Mouse (Mus musculus): ENCODE data around the gene Bean1. TPM values are rescaled to one million over a fixed set of nuclear protein-coding genes. Genes with fewer than 3 reads are reported as not detected.

The Bean1 gene
- polyA plus RNA-seq, 1 experiment from 2014 or later = not detected

GRCm38 (mm10) chr8:104190777-104191468 is 20.7 kb downstream of the Bean1 start:
- Histone ChIP-seq H3K79me2 (ENCODE audit: inconsistent target) (no peaks in the 10 kb centered on the region), H3K27ac (no peak overlapping the region), H3K4me3 (ENCODE audit: inconsistent target) (no peak overlapping the region), H3K36me3 (ENCODE audit: inconsistent target) (no peaks in the 10 kb centered on the region)
- 89% methylated on average over 6 of the region's 6 CpGs for WGBS (ENCODE audit: missing documents)

GRCm38 (mm10) chr8:104191496-104191895 is 21.3 kb downstream of the Bean1 start:
- H3K27ac ChIP-seq = no peak overlapping the region
- WGBS (ENCODE audit: missing documents) = 48% methylated on average over 11 of the region's 11 CpGs
- H3K36me3 ChIP-seq (ENCODE audit: inconsistent target) = no peaks in the 10 kb centered on the region
- H3K4me3 ChIP-seq (ENCODE audit: inconsistent target) = no peak overlapping the region
- no peaks in the 10 kb centered on the region for H3K79me2 ChIP-seq (ENCODE audit: inconsistent target)

- Histone ChIP-seq H3K79me2 (ENCODE audit: inconsistent target) (no peaks in the 10 kb centered on the region), H3K27ac (no peak overlapping the region), H3K36me3 (ENCODE audit: inconsistent target) (no peaks in the 10 kb centered on the region), H3K4me3 (ENCODE audit: inconsistent target) (no peak overlapping the region)
- 16% methylated on average over 5 of the region's 5 CpGs for WGBS (ENCODE audit: missing documents)
Measured at GRCm38 (mm10) chr8:104199802-104200201, 29.6 kb downstream of the Bean1 start.

DNA sequence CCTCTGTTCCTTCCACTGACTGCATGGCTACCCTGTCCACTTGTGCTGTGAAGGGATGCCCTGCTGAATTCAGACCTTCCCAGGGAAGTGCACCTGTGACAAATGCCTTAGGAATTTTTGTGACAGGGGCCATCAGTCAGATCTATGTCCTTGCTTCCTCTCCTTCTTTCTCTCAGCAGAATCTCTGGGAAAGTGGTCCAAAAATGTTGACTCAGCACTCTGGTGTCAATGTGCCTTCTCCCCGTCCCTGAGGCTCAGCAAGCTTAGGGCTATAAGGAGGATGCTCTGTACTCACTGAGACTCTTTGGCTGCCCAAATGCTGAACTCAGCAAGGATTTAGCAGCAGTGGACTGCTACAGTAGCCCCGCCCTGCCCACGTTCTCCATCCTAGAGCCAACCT is 31.4 kb downstream of the Bean1 start:
- Histone ChIP-seq H3K27ac (no peak overlapping the region), H3K36me3 (ENCODE audit: inconsistent target) (no peaks in the 10 kb centered on the region), H3K79me2 (ENCODE audit: inconsistent target) (no peaks in the 10 kb centered on the region), H3K4me3 (ENCODE audit: inconsistent target) (no peak overlapping the region)
- WGBS (ENCODE audit: missing documents) = 89% methylated on average over 3 of the region's 3 CpGs

GRCm38 (mm10) chr8:104202320-104202719 is 32.1 kb downstream of the Bean1 start:
- Histone ChIP-seq H3K27ac (no peak overlapping the region), H3K4me3 (ENCODE audit: inconsistent target) (no peak overlapping the region), H3K36me3 (ENCODE audit: inconsistent target) (no peaks in the 10 kb centered on the region), H3K79me2 (ENCODE audit: inconsistent target) (no peaks in the 10 kb centered on the region)
- 93% methylated on average over 4 of the region's 4 CpGs for WGBS (ENCODE audit: missing documents)

DNA sequence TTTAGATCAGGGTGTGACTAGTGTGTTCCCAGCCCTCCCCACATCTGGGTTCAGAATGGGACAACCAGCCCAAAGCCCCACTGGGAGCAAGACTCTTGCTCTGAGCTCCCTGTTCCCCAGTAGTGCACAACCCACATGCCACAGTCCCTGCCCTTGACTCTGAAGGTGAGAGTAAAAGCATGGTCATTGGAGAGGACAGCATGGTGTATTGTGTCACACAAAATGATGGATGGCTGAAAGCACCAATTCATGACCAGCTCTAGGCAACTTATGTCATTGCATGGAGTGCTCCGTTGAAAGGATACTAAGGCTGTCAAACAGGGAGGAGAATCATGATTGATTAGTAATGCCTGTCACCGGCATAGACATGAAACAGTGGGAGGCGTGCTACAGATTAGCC is 35.0 kb downstream of the Bean1 start:
- WGBS (ENCODE audit: missing documents) = 84% methylated on average over 3 of the region's 3 CpGs
- no peaks in the 10 kb centered on the region for H3K79me2 ChIP-seq (ENCODE audit: inconsistent target)
- H3K36me3 ChIP-seq (ENCODE audit: inconsistent target) = no peaks in the 10 kb centered on the region
- no peak overlapping the region for H3K4me3 ChIP-seq (ENCODE audit: inconsistent target)
- no peak overlapping the region for H3K27ac ChIP-seq

GRCm38 (mm10) chr8:104217601-104218000 is 47.4 kb downstream of the Bean1 start:
- no peak overlapping the region for H3K27ac ChIP-seq
- H3K4me3 ChIP-seq (ENCODE audit: inconsistent target) = no peak overlapping the region
- WGBS (ENCODE audit: missing documents) = 98% methylated on average over 5 of the region's 5 CpGs
- H3K36me3 ChIP-seq (ENCODE audit: inconsistent target) = no peaks in the 10 kb centered on the region
- no peaks in the 10 kb centered on the region for H3K79me2 ChIP-seq (ENCODE audit: inconsistent target)

GRCm38 (mm10) chr8:104219079-104219478 is 48.8 kb downstream of the Bean1 start:
- Histone ChIP-seq H3K36me3 (ENCODE audit: inconsistent target) (no peaks in the 10 kb centered on the region), H3K79me2 (ENCODE audit: inconsistent target) (no peaks in the 10 kb centered on the region), H3K4me3 (ENCODE audit: inconsistent target) (no peak overlapping the region), H3K27ac (no peak overlapping the region)
- 19% methylated on average over 11 of the region's 11 CpGs for WGBS (ENCODE audit: missing documents)

- no peaks in the 10 kb centered on the region for H3K79me2 ChIP-seq (ENCODE audit: inconsistent target)
- no peak overlapping the region for H3K27ac ChIP-seq
- H3K4me3 ChIP-seq (ENCODE audit: inconsistent target) = no peak overlapping the region
- 43% methylated on average over 5 of the region's 5 CpGs for WGBS (ENCODE audit: missing documents)
- no peaks in the 10 kb centered on the region for H3K36me3 ChIP-seq (ENCODE audit: inconsistent target)
Measured at GRCm38 (mm10) chr8:104219806-104220205, 49.6 kb downstream of the Bean1 start.

GRCm38 (mm10) chr8:104227048-104227447 is 56.8 kb downstream of the Bean1 start:
- H3K4me3 ChIP-seq (ENCODE audit: inconsistent target) = no peak overlapping the region
- H3K27ac ChIP-seq = no peak overlapping the region
- WGBS (ENCODE audit: missing documents) = 96% methylated on average over 5 of the region's 5 CpGs
- no peaks in the 10 kb centered on the region for H3K79me2 ChIP-seq (ENCODE audit: inconsistent target)
- peaks cover 63% of the 10 kb centered on the region for H3K36me3 ChIP-seq (ENCODE audit: inconsistent target)

GRCm38 (mm10) chr8:104230377-104230776 is 60.1 kb downstream of the Bean1 start:
- 87% methylated on average over 9 of the region's 9 CpGs for WGBS (ENCODE audit: missing documents)
- Histone ChIP-seq H3K36me3 (ENCODE audit: inconsistent target) (peaks cover 73% of the 10 kb centered on the region), H3K79me2 (ENCODE audit: inconsistent target) (no peaks in the 10 kb centered on the region), H3K27ac (no peak overlapping the region), H3K4me3 (ENCODE audit: inconsistent target) (no peak overlapping the region)

- Histone ChIP-seq H3K27ac (no peak overlapping the region), H3K79me2 (ENCODE audit: inconsistent target) (no peaks in the 10 kb centered on the region; the same call in 1 of the 2 replicates), H3K4me3 (ENCODE audit: inconsistent target) (no peak overlapping the region), H3K36me3 (ENCODE audit: inconsistent target) (peaks cover 74% of the 10 kb centered on the region)
- WGBS (ENCODE audit: missing documents) = 95% methylated on average over 4 of the region's 4 CpGs
Measured at GRCm38 (mm10) chr8:104232039-104232438, 61.8 kb downstream of the Bean1 start.

- Histone ChIP-seq H3K36me3 (ENCODE audit: inconsistent target) (peaks cover 74% of the 10 kb centered on the region), H3K4me3 (ENCODE audit: inconsistent target) (no peak overlapping the region), H3K27ac (peak overlapping the region; percentile 54)
Measured at GRCm38 (mm10) chr8:104232919-104233318, 62.7 kb downstream of the Bean1 start.

GRCm38 (mm10) chr8:104234573-104234972 is 64.3 kb downstream of the Bean1 start:
- Histone ChIP-seq H3K36me3 (ENCODE audit: inconsistent target) (peaks cover 60% of the 10 kb centered on the region), H3K79me2 (ENCODE audit: inconsistent target) (no peaks in the 10 kb centered on the region; the same call in 1 of the 2 replicates)
- WGBS (ENCODE audit: missing documents) = 75% methylated on average over 6 of the region's 6 CpGs

More at GRCm38 (mm10) chr8:104232919-104233318, 62.7 kb downstream of the Bean1 start:
- H3K79me2 ChIP-seq (ENCODE audit: inconsistent target) = no peaks in the 10 kb centered on the region; the same call in 1 of the 2 replicates
- WGBS (ENCODE audit: missing documents) = 14% methylated on average over 5 of the region's 5 CpGs

DNA sequence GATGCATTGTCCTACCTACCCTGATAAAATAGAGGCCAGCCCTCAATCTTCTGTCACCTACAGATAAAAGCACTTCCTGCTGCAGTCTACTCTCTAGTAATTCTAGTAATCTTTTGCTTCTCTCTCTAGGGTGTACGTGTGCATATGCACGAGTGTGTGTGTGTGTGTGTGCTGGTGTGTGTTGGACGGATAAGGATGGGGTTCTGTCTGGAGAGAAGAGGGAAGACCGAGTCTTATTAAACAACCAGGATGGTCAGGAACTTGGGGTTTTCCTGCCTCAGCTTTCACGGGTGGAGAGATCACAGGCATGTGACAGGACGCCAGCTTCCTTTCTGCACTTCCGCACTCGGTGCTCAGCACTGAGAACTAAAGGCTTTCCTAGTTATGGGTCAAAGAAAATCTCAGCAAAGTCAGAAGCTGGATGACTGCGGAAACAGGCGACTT is 69.2 kb downstream of the Bean1 start:
- H3K79me2 ChIP-seq (ENCODE audit: inconsistent target) = peaks cover 28% of the 10 kb centered on the region
- H3K27ac ChIP-seq = peak overlapping the region; percentile 94
- H3K4me3 ChIP-seq (ENCODE audit: inconsistent target) = peak overlapping the region; percentile 36
- 6% methylated on average over 10 of the region's 10 CpGs for WGBS (ENCODE audit: missing documents)
- H3K36me3 ChIP-seq (ENCODE audit: inconsistent target) = peaks cover 68% of the 10 kb centered on the region

More at GRCm38 (mm10) chr8:104234573-104234972, 64.3 kb downstream of the Bean1 start:
- no peak overlapping the region for H3K4me3 ChIP-seq (ENCODE audit: inconsistent target)
- H3K27ac ChIP-seq = no peak overlapping the region
